Mouse (Mus musculus): ENCODE measurements around the gene Cd59b.

DNA sequence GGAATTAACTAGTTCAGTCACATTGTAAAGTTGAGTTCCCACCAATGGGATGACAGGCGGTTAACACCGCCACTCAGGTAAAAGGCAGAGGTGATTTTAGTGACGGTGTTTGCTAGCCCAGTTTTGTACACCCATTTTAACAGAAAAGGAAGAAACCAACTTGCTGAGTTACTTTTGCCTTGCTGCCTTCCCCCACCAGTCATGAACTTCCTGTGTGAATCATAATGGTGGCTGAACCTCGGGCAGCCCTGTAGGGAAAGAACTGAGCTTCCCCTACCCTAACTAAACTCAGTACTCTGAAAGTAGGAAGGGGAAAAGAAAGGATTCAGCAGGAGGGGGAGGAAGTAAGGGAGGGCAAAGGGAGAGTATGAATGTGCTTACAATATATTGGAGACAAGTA, 40.4 kb downstream of the Cd59b start:
- TF ChIP-seq POLR2A (IDR thresholded peaks at IDR 0.05; ENCODE audit: low read depth, low read length) (no peak), CTCF (conservative IDR thresholded peaks at IDR 0.05; ENCODE audit: insufficient read depth, insufficient read length, low read depth, low read length) (no peak)
